Mouse (Mus musculus): ENCODE measurements around the gene Shld2. TPM values are rescaled to one million over a fixed set of nuclear protein-coding genes. Genes with fewer than 3 reads are reported as not detected.

The Shld2 gene
- total RNA-seq, 2 experiments from 2014 or later = 14.1 to 15.5 TPM

Other genes with a start within 250 kb of the Shld2 start
- gene Anxa8, start 224.5 kb downstream of the Shld2 start, total RNA-seq (2021) = under 1 TPM in 1 of 2 experiments, not detected in 1; 0.15 TPM
- not detected for gene A630023A22Rik, start 207.7 kb downstream of the Shld2 start, total RNA-seq (2021)
- not detected for gene Npy4r, start 158.0 kb downstream of the Shld2 start, total RNA-seq (2021)
- 1 to 10 TPM; 1.6 to 2.8 TPM for gene Gprin2, start 108.8 kb downstream of the Shld2 start, total RNA-seq (2021)
- 1 to 10 TPM in 1 of 2 experiments, under 1 TPM in 1; 0.49 to 1.5 TPM for gene Syt15, start 90.9 kb downstream of the Shld2 start, total RNA-seq (2021)
- 100 to 1,000 TPM; 288 to 343 TPM for gene Glud1, start 234 bp upstream of the Shld2 start, total RNA-seq (2021)
- not detected for gene Fam25c, start 44.9 kb upstream of the Shld2 start, total RNA-seq (2021)
- gene Sncg, start 64.3 kb upstream of the Shld2 start, total RNA-seq (2021) = 1 to 10 TPM; 4.6 to 6.3 TPM
- 1 to 10 TPM; 3.5 to 3.9 TPM for gene Mmrn2, start 65.0 kb upstream of the Shld2 start, total RNA-seq (2021)
- gene Bmpr1a, start 192.8 kb upstream of the Shld2 start, total RNA-seq (2021) = 10 to 100 TPM; 38.0 to 40.9 TPM
- gene 9230112D13Rik, start 212.3 kb upstream of the Shld2 start, total RNA-seq (2021) = not detected

Data from layer of hippocampus, postnatal 25 days (tissue).